Mouse (Mus musculus): ENCODE data around the gene Hmgcl. TPM values are rescaled to one million over a fixed set of nuclear protein-coding genes. Genes with fewer than 3 reads are reported as not detected.

Hmgcl gene
- total and polyA plus RNA-seq, 2 experiments from 2014 or later, result 26.9 to 54.1 TPM

GRCm38 (mm10) chr4:135963457-135964193 is 17.4 kb downstream of the Hmgcl start, which contains the start of gene Gale:
Gale (plus strand) TSS chr4:135963727.
- TF ChIP-seq CTCF (IDR thresholded peaks at IDR 0.05), result peak; percentile 10; the same call in 1 of the 2 replicates
- Histone ChIP-seq H3K4me1 (ENCODE audit: insufficient read depth, low read length) (peaks cover 7% of the 10 kb centered on the region; the same call in 1 of the 2 replicates), H3K4me2 (ENCODE audit: low read depth, low read length, poor library complexity, severe bottlenecking) (peak within 1 kb of the TSS; percentile 83), H3K4me3 (ENCODE audit: low read depth, low read length) (peak within 1 kb of the TSS; percentile 73), H3K9me3 (ENCODE audit: low read length) (no peaks in the 10 kb centered on the region), H3K36me3 (ENCODE audit: insufficient read depth, low read length) (peaks cover 52% of the 10 kb centered on the region), H3K27ac (ENCODE audit: low read depth, low read length) (peak within 1 kb of the TSS; percentile 95), H3K27me3 (ENCODE audit: insufficient read depth, low read length) (no peaks in the 10 kb centered on the region), H3K9ac (replicated peaks; ENCODE audit: low read length, poor library complexity, severe bottlenecking) (peak within 1 kb of the TSS; percentile 66)
- peak; percentile 92 for ATAC-seq (ENCODE audit: low FRiP score)
- peak; percentile 99 for DNase-seq (ENCODE audit: low spot score)
- under 1% methylated on average over 54 of the region's 56 CpGs for WGBS

DNA sequence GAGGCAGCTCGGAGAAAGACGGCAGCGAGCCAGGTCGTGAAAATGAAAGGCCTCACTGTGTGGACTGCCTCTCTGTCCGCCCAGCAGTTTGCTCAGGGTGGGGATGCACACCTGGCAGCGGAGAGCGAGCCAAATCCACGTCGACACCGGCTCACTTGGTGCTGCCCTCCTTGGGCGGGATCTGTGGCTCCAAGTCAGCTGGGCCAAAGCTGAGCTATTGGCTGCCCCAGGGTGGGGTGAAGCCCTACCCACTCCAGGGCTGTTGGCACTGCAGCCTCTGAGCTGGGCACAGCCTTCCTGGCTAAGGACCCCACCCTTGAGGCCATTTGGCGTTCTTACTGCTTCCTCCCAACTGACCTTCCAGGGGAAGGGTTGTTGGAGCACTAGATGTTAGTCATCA is 18.2 kb downstream of the Hmgcl start:
- Histone ChIP-seq H3K27me3 (ENCODE audit: insufficient read depth, low read length) (no peaks in the 10 kb centered on the region), H3K4me1 (ENCODE audit: insufficient read depth, low read length) (peaks cover 7% of the 10 kb centered on the region; the same call in 1 of the 2 replicates), H3K9ac (replicated peaks; ENCODE audit: low read length, poor library complexity, severe bottlenecking) (peak overlapping the region; percentile 66), H3K27ac (ENCODE audit: low read depth, low read length) (peak overlapping the region; percentile 95), H3K4me2 (ENCODE audit: low read depth, low read length, poor library complexity, severe bottlenecking) (peak overlapping the region; percentile 83), H3K9me3 (ENCODE audit: low read length) (no peaks in the 10 kb centered on the region), H3K4me3 (ENCODE audit: low read depth, low read length) (peak overlapping the region; percentile 73), H3K36me3 (ENCODE audit: insufficient read depth, low read length) (peaks cover 54% of the 10 kb centered on the region)
- no peak; the same call in 1 of the 2 replicates for TF ChIP-seq CTCF (IDR thresholded peaks at IDR 0.05)
- 4% methylated on average over 12 of the region's 12 CpGs for WGBS
- ATAC-seq (ENCODE audit: low FRiP score), result peak; percentile 11; the same call in 1 of the 2 replicates
- DNase-seq (ENCODE audit: low spot score), result peak; percentile 64

- no peak overlapping the region for H3K27ac ChIP-seq (ENCODE audit: low read depth, low read length)
- peaks cover 7% of the 10 kb centered on the region; the same call in 1 of the 2 replicates for H3K4me1 ChIP-seq (ENCODE audit: insufficient read depth, low read length)
- TF ChIP-seq CTCF (IDR thresholded peaks at IDR 0.05), result no peak
- no peak overlapping the region for H3K4me3 ChIP-seq (ENCODE audit: low read depth, low read length)
- H3K9me3 ChIP-seq (ENCODE audit: low read length), result no peaks in the 10 kb centered on the region
- WGBS, result 86% methylated on average over 9 of the region's 9 CpGs
- H3K4me2 ChIP-seq (ENCODE audit: low read depth, low read length, poor library complexity, severe bottlenecking), result no peak overlapping the region
- no peaks in the 10 kb centered on the region for H3K27me3 ChIP-seq (ENCODE audit: insufficient read depth, low read length)
- peaks cover 54% of the 10 kb centered on the region for H3K36me3 ChIP-seq (ENCODE audit: insufficient read depth, low read length)
- ATAC-seq (ENCODE audit: low FRiP score) (no peak), DNase-seq (ENCODE audit: low spot score) (no peak)
- no peak overlapping the region for H3K9ac ChIP-seq (replicated peaks; ENCODE audit: low read length, poor library complexity, severe bottlenecking)
Measured at GRCm38 (mm10) chr4:135965113-135965512, 18.9 kb downstream of the Hmgcl start.

GRCm38 (mm10) chr4:135966283-135966682 is 20.0 kb downstream of the Hmgcl start:
- DNase-seq (ENCODE audit: low spot score) (no peak), ATAC-seq (ENCODE audit: low FRiP score) (no peak)
- H3K36me3 ChIP-seq (ENCODE audit: insufficient read depth, low read length), result peaks cover 49% of the 10 kb centered on the region
- 92% methylated on average over 16 of the region's 16 CpGs for WGBS
- H3K27ac ChIP-seq (ENCODE audit: low read depth, low read length), result no peak overlapping the region
- H3K4me1 ChIP-seq (ENCODE audit: insufficient read depth, low read length), result peaks cover 10% of the 10 kb centered on the region; the same call in 1 of the 2 replicates
- H3K27me3 ChIP-seq (ENCODE audit: insufficient read depth, low read length), result no peaks in the 10 kb centered on the region
- no peak for TF ChIP-seq CTCF (IDR thresholded peaks at IDR 0.05)
- no peak overlapping the region for H3K9ac ChIP-seq (replicated peaks; ENCODE audit: low read length, poor library complexity, severe bottlenecking)
- H3K4me2 ChIP-seq (ENCODE audit: low read depth, low read length, poor library complexity, severe bottlenecking), result no peak overlapping the region
- no peak overlapping the region for H3K4me3 ChIP-seq (ENCODE audit: low read depth, low read length)
- no peaks in the 10 kb centered on the region for H3K9me3 ChIP-seq (ENCODE audit: low read length)

DNA sequence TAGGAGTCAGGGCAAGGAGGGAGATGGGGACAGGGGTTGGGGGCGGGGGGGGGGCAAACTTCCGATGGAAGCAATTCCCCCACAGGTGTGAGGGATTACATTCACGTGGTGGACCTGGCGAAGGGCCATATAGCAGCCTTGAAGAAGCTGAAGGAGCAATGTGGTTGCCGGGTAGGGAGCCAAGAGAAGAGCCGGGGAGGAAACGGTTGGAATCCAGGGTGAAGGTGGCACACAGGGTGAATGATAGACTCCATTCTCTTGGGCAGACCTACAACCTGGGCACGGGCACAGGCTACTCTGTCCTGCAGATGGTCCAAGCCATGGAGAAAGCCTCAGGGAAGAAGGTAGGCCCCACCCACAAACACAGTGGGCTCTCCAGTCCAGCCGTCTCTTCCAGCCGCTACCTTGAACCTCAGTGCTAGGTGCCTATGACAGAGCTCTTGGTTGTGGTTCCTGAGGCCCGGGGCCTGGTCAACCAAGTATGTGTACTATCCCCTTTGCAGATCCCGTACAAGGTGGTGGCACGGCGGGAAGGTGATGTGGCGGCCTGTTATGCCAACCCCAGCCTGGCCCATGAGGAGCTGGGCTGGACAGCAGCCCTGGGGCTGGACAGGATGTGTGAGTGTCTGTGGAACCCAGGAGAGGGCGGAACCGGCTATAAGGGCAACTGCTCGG is 21.0 kb downstream of the Hmgcl start:
- Histone ChIP-seq H3K4me2 (ENCODE audit: low read depth, low read length, poor library complexity, severe bottlenecking) (no peak overlapping the region), H3K27me3 (ENCODE audit: insufficient read depth, low read length) (no peaks in the 10 kb centered on the region), H3K27ac (ENCODE audit: low read depth, low read length) (no peak overlapping the region), H3K9me3 (ENCODE audit: low read length) (no peaks in the 10 kb centered on the region), H3K9ac (replicated peaks; ENCODE audit: low read length, poor library complexity, severe bottlenecking) (no peak overlapping the region), H3K36me3 (ENCODE audit: insufficient read depth, low read length) (peaks cover 40% of the 10 kb centered on the region), H3K4me3 (ENCODE audit: low read depth, low read length) (no peak overlapping the region), H3K4me1 (ENCODE audit: insufficient read depth, low read length) (peaks cover 15% of the 10 kb centered on the region; the same call in 1 of the 2 replicates)
- no peak for TF ChIP-seq CTCF (IDR thresholded peaks at IDR 0.05)
- no peak for ATAC-seq (ENCODE audit: low FRiP score)
- DNase-seq (ENCODE audit: low spot score), result no peak
- WGBS, result 93% methylated on average over 18 of the region's 18 CpGs

Measured in midbrain, postnatal 0 days (tissue).